21 mouse cellular contexts compared by ENCODE assay signal in genomic region chr2:91187431-91187830, GRCm38 (mm10). TPM values are rescaled to one million over a fixed set of nuclear protein-coding genes. Genes with fewer than 3 reads are reported as not detected.
DNase-seq lines count a peak whose midpoint lies in the region; ATAC-seq and TF ChIP-seq lines count a peak whose summit lies in the region.
"Had no signal": no experiment of that assay in that cellular context is flagged by ENCODE, and none has a peak within 500 bp of the region (broad histone marks: within the 10 kb centered on the region; RNA-seq: fewer than 3 reads in every experiment).

No protein-coding gene starts in this region.

- TF ChIP-seq POLR2A in CH12.LX (IDR thresholded peaks at IDR 0.05; ENCODE audit: low read depth, low read length): no peak
- TF ChIP-seq POLR2A in embryonic fibroblast, embryonic 13.5 days (IDR thresholded peaks at IDR 0.05; ENCODE audit: low read depth, low read length): no peak

- dilution Hi-C loops in CH12.LX (cut with MboI; ENCODE audit: extremely low pct_ligation_motif_present, extremely low pct_unique_long_range_greater_than_20kb, low sequenced_read_pairs): no loop called here

- no peak overlapping the region for H3K4me3 ChIP-seq in left cerebral cortex, adult 2 months
- H3K4me3 ChIP-seq in CH12.LX (replicated peaks in 1 of 3; ENCODE audit: low read depth in 2 of 3, low read length in 2 of 3, poor library complexity in 1 of 3): no peak overlapping the region
- H3K4me3 ChIP-seq in embryonic fibroblast, embryonic 13.5 days (ENCODE audit: insufficient read depth, low read length): no peak overlapping the region
- H3K4me3 ChIP-seq in midbrain, postnatal 0 days (ENCODE audit: low read depth, low read length): no peak overlapping the region
- H3K4me3 ChIP-seq: embryonic facial prominence, embryonic 15.5 days; forebrain, embryonic 12.5 days; gastrocnemius, adult 2 months; hindbrain, embryonic 12.5 days; limb, embryonic 15.5 days; neural tube, embryonic 15.5 days had no signal

- 0 out of 2 replicates have a peak overlapping the region, but pooled peaks have one; percentile 7 for H3K9ac ChIP-seq in CH12.LX (ENCODE audit: insufficient read depth, low read depth)
- H3K9ac ChIP-seq in midbrain, postnatal 0 days (replicated peaks; ENCODE audit: low read length, poor library complexity, severe bottlenecking): no peak overlapping the region
- H3K9ac ChIP-seq: embryonic facial prominence, embryonic 15.5 days; forebrain, embryonic 12.5 days; hindbrain, embryonic 12.5 days; limb, embryonic 15.5 days; neural tube, embryonic 15.5 days had no signal

- intact Hi-C loops in left cerebral cortex, adult 2 months (cut with DNase I): no loop called here

- in situ Hi-C loops in CH12.LX (cut with MboI; ENCODE audit: low pct_ligation_motif_present, low pct_unique_long_range_greater_than_20kb, low sequenced_read_pairs): no loop called here

- WGBS in midbrain, postnatal 0 days: 80% methylated on average over 4 of the region's 4 CpGs

- no peak for TF ChIP-seq RAD21 in CH12.LX (IDR thresholded peaks at IDR 0.05; ENCODE audit: low read depth, low read length)

- H3K27me3 ChIP-seq in CH12.LX (replicated peaks): no peaks in the 10 kb centered on the region
- no peaks in the 10 kb centered on the region for H3K27me3 ChIP-seq in midbrain, postnatal 0 days (ENCODE audit: insufficient read depth, low read length)
- H3K27me3 ChIP-seq: embryonic facial prominence, embryonic 15.5 days; forebrain, embryonic 12.5 days; hindbrain, embryonic 12.5 days; neural tube, embryonic 15.5 days had no signal

- no peak overlapping the region for H3K4me2 ChIP-seq in CH12.LX (ENCODE audit: insufficient read depth, low read depth, poor library complexity, severe bottlenecking)
- H3K4me2 ChIP-seq in midbrain, postnatal 0 days (ENCODE audit: low read depth, low read length, poor library complexity, severe bottlenecking): no peak overlapping the region
- H3K4me2 ChIP-seq: embryonic facial prominence, embryonic 15.5 days; forebrain, embryonic 12.5 days; hindbrain, embryonic 12.5 days; limb, embryonic 15.5 days; neural tube, embryonic 15.5 days had no signal

- peak; percentile 92 for TF ChIP-seq EP300 in CH12.LX (IDR thresholded peaks at IDR 0.05; ENCODE audit: low read length)

- H3K4me1 ChIP-seq in CH12.LX (ENCODE audit: control insufficient read depth in 1 of 2, insufficient read depth in 2 of 2): peaks cover 14 to 18% of the 10 kb centered on the region in 2 experiments
- H3K4me1 ChIP-seq in embryonic fibroblast, embryonic 13.5 days (ENCODE audit: control insufficient read depth, insufficient read depth, low read length): no peaks in the 10 kb centered on the region
- H3K4me1 ChIP-seq in midbrain, postnatal 0 days (ENCODE audit: insufficient read depth, low read length): peaks cover 3% of the 10 kb centered on the region

- no peaks in the 10 kb centered on the region for H3K79me2 ChIP-seq in CH12.LX (replicated peaks; ENCODE audit: control insufficient read depth, extremely low read depth, insufficient read depth, poor library complexity, severe bottlenecking)

- TF ChIP-seq CTCF in left cerebral cortex, adult 2 months (IDR thresholded peaks at IDR 0.05): no peak
- no peak for TF ChIP-seq CTCF in CH12.LX (conservative IDR thresholded peaks at IDR 0.05 in 1 of 2, IDR thresholded peaks at IDR 0.05 in 1 of 2; ENCODE audit: low read depth in 2 of 2, low read length in 2 of 2)
- no peak for TF ChIP-seq CTCF in embryonic fibroblast, embryonic 13.5 days (IDR thresholded peaks at IDR 0.05; ENCODE audit: borderline replicate concordance, insufficient read depth, low read length)
- TF ChIP-seq CTCF in midbrain, postnatal 0 days (IDR thresholded peaks at IDR 0.05): no peak

- DNase-seq in left cerebral cortex, adult 2 months (ENCODE audit: extremely low spot score in 1 of 2, low spot score in 2 of 2): no peak
- no peak for DNase-seq in left cerebral cortex, adult 11 months (ENCODE audit: low spot score)
- peak; percentile 94 for DNase-seq in 3T3-L1 (ENCODE audit: low read depth, low spot score)
- peak; percentile 68 for DNase-seq in CH12.LX (ENCODE audit: extremely low read depth)
- no peak for DNase-seq in midbrain, postnatal 0 days (ENCODE audit: low spot score)
- no peak for DNase-seq in retina, embryonic 14.5 days (ENCODE audit: low spot score)
- DNase-seq: adrenal gland, adult 8-10 months; cerebellum, adult 8-10 months; gastrocnemius, adult 2 months; kidney, adult 11 months; kidney, postnatal 10 days; lung, adult 18-20 months; retina, postnatal 1 day; thymus, adult 18-20 months had no signal

- ATAC-seq in midbrain, postnatal 0 days (ENCODE audit: low FRiP score): no peak
- no peak for ATAC-seq in cerebellum, adult (ENCODE audit: insufficient number of reproducible peaks, low FRiP score, low TSS enrichment)

- no peaks in the 10 kb centered on the region for H3K36me3 ChIP-seq in CH12.LX (replicated peaks in 1 of 2; ENCODE audit: control insufficient read depth in 1 of 2, insufficient read depth in 1 of 2, low read length in 1 of 2)
- H3K36me3 ChIP-seq in midbrain, postnatal 0 days (ENCODE audit: insufficient read depth, low read length): no peaks in the 10 kb centered on the region
- H3K36me3 ChIP-seq: embryonic facial prominence, embryonic 15.5 days; forebrain, embryonic 12.5 days; hindbrain, embryonic 12.5 days; limb, embryonic 15.5 days; neural tube, embryonic 15.5 days had no signal

- H3K27ac ChIP-seq in left cerebral cortex, adult 2 months: peak overlapping the region; percentile 55; the same call in 1 of the 2 replicates
- H3K27ac ChIP-seq in CH12.LX (ENCODE audit: insufficient read depth, low read depth): peak overlapping the region; percentile 24
- peak overlapping the region; percentile 17; the same call in 1 of the 2 replicates for H3K27ac ChIP-seq in embryonic fibroblast, embryonic 13.5 days (ENCODE audit: insufficient read depth, low read length)
- H3K27ac ChIP-seq in midbrain, postnatal 0 days (ENCODE audit: low read depth, low read length): no peak overlapping the region
- H3K27ac ChIP-seq: embryonic facial prominence, embryonic 15.5 days; forebrain, embryonic 12.5 days; gastrocnemius, adult 2 months; hindbrain, embryonic 12.5 days; limb, embryonic 15.5 days; neural tube, embryonic 15.5 days had no signal

- no peaks in the 10 kb centered on the region for H3K9me3 ChIP-seq in CH12.LX (replicated peaks; ENCODE audit: low read length)
- H3K9me3 ChIP-seq in midbrain, postnatal 0 days (ENCODE audit: low read length): no peaks in the 10 kb centered on the region
- H3K9me3 ChIP-seq: embryonic facial prominence, embryonic 15.5 days; forebrain, embryonic 12.5 days; hindbrain, embryonic 12.5 days; limb, embryonic 15.5 days; neural tube, embryonic 15.5 days had no signal

TF ChIP-seq in CH12.LX, 34 proteins besides CTCF, POLR2A, EP300 and RAD21 (continues in another document):
- TF ChIP-seq ETS1 (conservative IDR thresholded peaks at IDR 0.05; ENCODE audit: low read depth, low read length): peak; percentile 48
- TF ChIP-seq PAX5 (IDR thresholded peaks at IDR 0.05; ENCODE audit: low read length): no peak
- TF ChIP-seq ZMIZ1 (IDR thresholded peaks at IDR 0.05; ENCODE audit: low read depth, low read length): no peak
- TF ChIP-seq CHD2 (IDR thresholded peaks at IDR 0.05; ENCODE audit: low read length): peak; percentile 58; the same call in 1 of the 2 replicates
- no peak for TF ChIP-seq POLR2AphosphoS2 (IDR thresholded peaks at IDR 0.05; ENCODE audit: low read depth, low read length)
- TF ChIP-seq NELFE (IDR thresholded peaks at IDR 0.05; ENCODE audit: low read depth, low read length): no peak
- 0 out of 2 replicates have a peak, but pooled peaks have one; percentile 23 for TF ChIP-seq ELF1 (IDR thresholded peaks at IDR 0.05; ENCODE audit: low read depth, low read length)
- 0 out of 2 replicates have a peak, but pooled peaks have one; percentile 16 for TF ChIP-seq MAX (IDR thresholded peaks at IDR 0.05; ENCODE audit: low read length)
- peak; percentile 88 for TF ChIP-seq IRF4 (IDR thresholded peaks at IDR 0.05; ENCODE audit: low read depth, low read length)
- no peak for TF ChIP-seq ZNF384 (IDR thresholded peaks at IDR 0.05; ENCODE audit: low read depth, low read length)

RNA-seq across cellular contexts. Expression of gene Madd, which starts 3.8 kb away (rescaled TPM):
- 100 to 1,000 TPM; 236 to 254 TPM for total RNA-seq in left cerebral cortex, adult 2 months (2021)
- total RNA-seq in CH12.LX (2012; rRNA removed): 12.8 and 14.6 TPM in 2 replicates
- 4.7 and 4.8 TPM in 2 replicates for total RNA-seq in CH12.LX (2014; rRNA removed)
- 15.6 and 18.3 TPM in 2 replicates for polyA plus RNA-seq in CH12.LX (2012; ENCODE audit: insufficient read length, low read depth)
- 5.4 and 6.3 TPM in 2 replicates for polyA plus RNA-seq in embryonic fibroblast, embryonic 13.5 days (2011; ENCODE audit: insufficient read length, low read depth, missing spikeins)
- total RNA-seq in midbrain, postnatal 0 days (2014; rRNA removed): 74.8 and 87.1 TPM in 2 replicates
- polyA plus RNA-seq in midbrain, postnatal 0 days (2015; fragmentation: Nextera tagmentation; extraction: Ambion mirVana): 36.9 and 39.8 TPM in 2 replicates

RNA-seq across cellular contexts. Expression of gene Nr1h3, which starts 15.2 kb away (rescaled TPM):
- 1 to 10 TPM; 3.4 to 7.1 TPM for total RNA-seq in left cerebral cortex, adult 2 months (2021)
- total RNA-seq in CH12.LX (2012; rRNA removed) (0.50 and 0.93 TPM in 2 replicates), CH12.LX (2014; rRNA removed) (0.17 and 0.59 TPM in 2 replicates)
- polyA plus RNA-seq in CH12.LX (2012; ENCODE audit: insufficient read length, low read depth): 0.19 TPM in 1 of 2 replicates, not detected in the other
- polyA plus RNA-seq in embryonic fibroblast, embryonic 13.5 days (2011; ENCODE audit: insufficient read length, low read depth, missing spikeins): 1.5 and 1.6 TPM in 2 replicates
- 0.82 and 3.8 TPM in 2 replicates for total RNA-seq in midbrain, postnatal 0 days (2014; rRNA removed)
- 0.70 and 1.9 TPM in 2 replicates for polyA plus RNA-seq in midbrain, postnatal 0 days (2015; fragmentation: Nextera tagmentation; extraction: Ambion mirVana)

RNA-seq across cellular contexts. Expression of gene Acp2, which starts 15.3 kb away (rescaled TPM):
- 10 to 100 TPM; 42.4 to 44.5 TPM for total RNA-seq in left cerebral cortex, adult 2 months (2021)
- 3.1 and 4.2 TPM in 2 replicates for total RNA-seq in CH12.LX (2012; rRNA removed)
- total RNA-seq in CH12.LX (2014; rRNA removed): 2.4 and 2.9 TPM in 2 replicates
- 3.1 TPM in 2 replicates for polyA plus RNA-seq in CH12.LX (2012; ENCODE audit: insufficient read length, low read depth)
- polyA plus RNA-seq in embryonic fibroblast, embryonic 13.5 days (2011; ENCODE audit: insufficient read length, low read depth, missing spikeins): 51.2 and 54.9 TPM in 2 replicates
- total RNA-seq in midbrain, postnatal 0 days (2014; rRNA removed): 44.7 and 45.2 TPM in 2 replicates
- 35.1 and 36.4 TPM in 2 replicates for polyA plus RNA-seq in midbrain, postnatal 0 days (2015; fragmentation: Nextera tagmentation; extraction: Ambion mirVana)

RNA-seq across cellular contexts. Expression of gene Ddb2, which starts 49.4 kb away (rescaled TPM):
- 10 to 100 TPM; 11.7 to 14.4 TPM for total RNA-seq in left cerebral cortex, adult 2 months (2021)
- total RNA-seq in CH12.LX (2012; rRNA removed) (11.0 and 13.9 TPM in 2 replicates), CH12.LX (2014; rRNA removed) (20.2 and 23.4 TPM in 2 replicates)
- 14.1 and 15.2 TPM in 2 replicates for polyA plus RNA-seq in CH12.LX (2012; ENCODE audit: insufficient read length, low read depth)
- polyA plus RNA-seq in embryonic fibroblast, embryonic 13.5 days (2011; ENCODE audit: insufficient read length, low read depth, missing spikeins): 5.6 and 8.4 TPM in 2 replicates
- total RNA-seq in midbrain, postnatal 0 days (2014; rRNA removed): 7.9 and 11.5 TPM in 2 replicates
- polyA plus RNA-seq in midbrain, postnatal 0 days (2015; fragmentation: Nextera tagmentation; extraction: Ambion mirVana): 13.4 and 14.2 TPM in 2 replicates

Comparison
In these comparisons a context has a peak if more than half of its experiments do, and no peak if none do; other contexts are left out.
1. DNase-seq: peak in 3T3-L1 (single experiment) and CH12.LX (single experiment); none in left cerebral cortex, adult 2 months (0 of 2), left cerebral cortex, adult 11 months (single experiment), midbrain, postnatal 0 days (single experiment) and retina, embryonic 14.5 days (single experiment).